Mouse (Mus musculus) midbrain, postnatal 0 days (tissue): Measurements from ENCODE around the gene Dhrs11. TPM values are rescaled to one million over a fixed set of nuclear protein-coding genes. Genes with fewer than 3 reads are reported as not detected.
"Not testable (repeated sequence)": the region's sequence is repeated elsewhere in the genome, so short reads cannot be mapped to it uniquely, and the experiment has no call there.

ENCODE experiments used
- ATAC-seq: fragments of 200-750 bp; cut with Nextera tagmentation; 2 replicates; pipeline ENCODE4 v1.8.0; 2017; ENCODE audit warnings: moderate number of reproducible peaks, mild to moderate bottlenecking, moderate TSS enrichment, moderate library complexity; ENCODE audit not compliant: low FRiP score
- DNase-seq: peaks from one replicate; pipeline ENCODE4 v3.0.0-alpha.2; 2015; ENCODE audit warnings: low spot score
- H3K27ac ChIP-seq: fragments of 300-500 bp; sonication (generic); 2 replicates; pipeline ENCODE4 v1.5.1; 2014; ENCODE audit warnings: low read depth, mild to moderate bottlenecking, low read length, mixed read lengths
- H3K27me3 ChIP-seq: fragments of 300-500 bp; sonication (generic); 2 replicates; pipeline ENCODE4 v1.6.1; 2014; ENCODE audit warnings: low read length, control low read depth, mixed read lengths; ENCODE audit not compliant: insufficient read depth
- H3K36me3 ChIP-seq: fragments of 300-500 bp; sonication (generic); 2 replicates; pipeline ENCODE4 v1.6.1; 2014; ENCODE audit warnings: low read length, control low read depth, mixed read lengths; ENCODE audit not compliant: insufficient read depth
- H3K4me1 ChIP-seq: fragments of 300-500 bp; sonication (generic); 2 replicates; pipeline ENCODE4 v1.6.1; 2014; ENCODE audit warnings: mild to moderate bottlenecking, control low read depth, antibody characterized with exemption, low read length, mixed read lengths; ENCODE audit not compliant: insufficient read depth
- H3K4me2 ChIP-seq: fragments of 300-500 bp; sonication (generic); 2 replicates; pipeline ENCODE4 v1.6.1; 2014; ENCODE audit warnings: low read depth, mild to moderate bottlenecking, low read length, mixed read lengths; ENCODE audit not compliant: poor library complexity, severe bottlenecking
- H3K4me3 ChIP-seq: fragments of 300-500 bp; sonication (generic); 2 replicates; pipeline ENCODE4 v1.5.1; 2014; ENCODE audit warnings: low read depth, mild to moderate bottlenecking, low read length, moderate library complexity
- H3K9ac ChIP-seq: fragments of 300-500 bp; sonication (generic); replicated peaks from 2 replicates; pipeline ENCODE4 v1.6.1; 2014; ENCODE audit warnings: mild to moderate bottlenecking, low read length, moderate library complexity, mixed read lengths; ENCODE audit not compliant: poor library complexity, severe bottlenecking
- H3K9me3 ChIP-seq: fragments of 300-500 bp; sonication (generic); 2 replicates; pipeline ENCODE4 v1.6.1; 2016; ENCODE audit warnings: low read length, control low read depth
- CTCF ChIP-seq: IDR thresholded peaks from 2 replicates; pipeline ENCODE4 v1.5.1; 2016; ENCODE audit warnings: antibody characterized with exemption, mild to moderate bottlenecking
- WGBS: fragments of 180-500 bp; shearing (Covaris S2); extraction: QIAGEN DNeasy Blood & Tissue Kit; methylation state at CpG from one replicate; pipeline ENCODE4 v1.1.7; 2014; 5-methylcytosine and 5-hydroxymethylcytosine counted together
- polyA plus RNA-seq: library from polyadenylated mRNA; unstranded; fragments of >200 nt; fragmentation: Nextera tagmentation; extraction: Ambion mirVana; gene quantifications from 2 replicates; pipeline ENCODE4 v1.2.1, GENCODE M21; 2015
- total RNA-seq: library from RNA; depleted of rRNA; stranded (reverse); fragments of >200 nt; gene quantifications from 2 replicates; pipeline ENCODE4 v1.2.3, GENCODE M21; 2014

Dhrs11 gene
- total and polyA plus RNA-seq, 2 experiments from 2014 or later: 9.1 to 10.1 TPM

DNA sequence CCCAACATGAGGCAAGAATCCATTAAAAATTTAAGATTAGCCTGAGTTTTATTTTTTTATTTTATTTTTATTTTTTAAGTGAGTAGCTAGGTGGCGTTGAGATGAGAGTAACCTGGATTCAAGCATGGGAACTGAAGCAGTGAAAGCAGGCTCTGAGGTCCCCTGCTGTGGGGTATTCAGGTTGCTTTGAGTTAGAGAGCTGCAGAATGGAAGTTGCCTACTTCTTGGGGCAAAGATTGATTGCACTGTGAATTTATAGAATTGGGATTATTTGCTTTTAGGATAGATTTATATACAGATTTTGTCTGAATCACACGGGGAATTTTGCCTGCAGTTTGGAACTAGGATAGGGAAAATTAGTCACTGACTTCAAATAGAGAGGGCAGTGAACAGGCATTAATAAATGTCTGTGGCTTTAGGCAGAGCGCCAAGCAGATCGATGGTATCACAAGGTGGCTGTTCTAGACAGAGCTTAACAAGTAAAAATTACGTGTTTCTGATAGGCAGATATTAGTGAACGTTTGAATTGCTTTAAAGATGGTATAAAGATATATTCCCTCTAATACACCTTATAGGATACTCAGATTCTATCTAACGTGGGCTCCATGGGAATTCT lies 18.8 kb upstream of the Dhrs11 start:
- H3K27me3 ChIP-seq: no peaks in the 10 kb centered on the region
- no peak for DNase-seq
- no peak overlapping the region for H3K27ac ChIP-seq
- H3K9ac ChIP-seq: no peak overlapping the region
- WGBS: 91% methylated on average over 7 of the region's 7 CpGs
- peaks cover 22% of the 10 kb centered on the region for H3K36me3 ChIP-seq
- no peak overlapping the region for H3K4me2 ChIP-seq
- TF ChIP-seq CTCF: no peak
- no peaks in the 10 kb centered on the region for H3K9me3 ChIP-seq
- no peaks in the 10 kb centered on the region for H3K4me1 ChIP-seq
- ATAC-seq: no peak
- H3K4me3 ChIP-seq: no peak overlapping the region

DNA sequence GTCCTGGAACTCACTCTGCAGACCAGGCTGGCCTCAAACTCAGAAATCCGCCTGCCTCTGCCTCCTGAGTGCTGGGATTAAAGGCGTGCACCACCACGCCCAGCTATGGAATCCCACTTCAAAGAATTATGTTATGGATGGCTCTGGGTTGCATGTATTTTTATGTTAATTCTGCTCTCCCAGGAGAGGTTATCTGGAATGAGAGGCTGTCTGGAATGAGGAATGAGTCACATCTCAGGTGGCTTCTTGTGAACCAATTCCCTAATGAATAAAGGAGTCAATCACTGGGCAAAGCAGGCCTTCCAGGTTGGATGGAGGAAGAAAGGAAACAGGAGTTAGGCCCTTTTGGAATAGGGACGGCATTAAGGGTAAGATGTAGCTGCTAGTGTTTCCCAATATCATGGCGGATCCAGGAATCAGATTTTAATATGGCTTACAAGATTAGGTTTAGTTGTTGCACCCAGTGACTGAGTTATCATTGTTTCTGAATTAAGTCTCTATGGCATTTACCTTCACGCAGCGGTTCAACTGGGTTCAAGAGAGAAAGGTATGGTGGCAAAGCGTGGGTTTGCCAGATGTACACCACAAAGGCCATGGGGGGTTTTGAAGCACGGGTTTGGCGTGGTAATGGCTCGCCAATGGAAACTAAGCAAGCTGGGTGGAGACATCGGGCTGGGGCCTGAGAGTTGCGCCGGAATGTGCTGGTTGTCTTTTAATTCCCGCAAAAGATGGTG lies 18.1 kb upstream of the Dhrs11 start:
- TF ChIP-seq CTCF: no peak
- H3K36me3 ChIP-seq: peaks cover 20% of the 10 kb centered on the region
- 94% methylated on average over 15 of the region's 15 CpGs for WGBS

DNA sequence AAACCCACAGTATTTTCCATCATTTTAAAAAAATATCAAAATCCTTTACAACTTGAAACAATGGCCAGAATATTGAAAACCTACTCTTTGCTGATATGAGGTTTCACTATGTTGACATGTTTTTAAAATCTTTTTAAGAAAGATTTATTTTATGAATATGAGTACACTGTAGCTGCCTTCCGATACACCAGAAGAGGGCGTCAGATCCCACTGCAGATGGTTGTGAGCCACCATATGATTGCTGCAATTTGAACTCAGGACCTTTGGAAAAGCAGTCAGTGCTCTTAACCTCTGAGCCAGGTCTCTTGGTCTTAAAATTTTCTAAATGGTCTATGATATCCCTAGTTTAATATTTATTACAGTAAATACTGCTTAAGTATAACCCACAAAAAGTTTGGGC lies 10.5 kb upstream of the Dhrs11 start:
- TF ChIP-seq CTCF: peak; percentile 22; the same call in 1 of the 2 replicates
- no peak for ATAC-seq
- 97% methylated on average over 2 of the region's 2 CpGs for WGBS
- Histone ChIP-seq H3K27ac (no peak overlapping the region), H3K9me3 (no peaks in the 10 kb centered on the region), H3K36me3 (peaks cover 32% of the 10 kb centered on the region), H3K27me3 (no peaks in the 10 kb centered on the region), H3K4me2 (no peak overlapping the region), H3K4me1 (no peaks in the 10 kb centered on the region), H3K4me3 (no peak overlapping the region), H3K9ac (no peak overlapping the region)
- DNase-seq: no peak

More for the DNA sequence above, 18.1 kb upstream of the Dhrs11 start:
- no peak overlapping the region for H3K9ac ChIP-seq
- ATAC-seq: no peak
- no peaks in the 10 kb centered on the region for H3K27me3 ChIP-seq
- no peaks in the 10 kb centered on the region for H3K9me3 ChIP-seq
- H3K27ac ChIP-seq: no peak overlapping the region
- H3K4me2 ChIP-seq: no peak overlapping the region
- DNase-seq: no peak
- H3K4me1 ChIP-seq: no peaks in the 10 kb centered on the region
- H3K4me3 ChIP-seq: no peak overlapping the region

DNA sequence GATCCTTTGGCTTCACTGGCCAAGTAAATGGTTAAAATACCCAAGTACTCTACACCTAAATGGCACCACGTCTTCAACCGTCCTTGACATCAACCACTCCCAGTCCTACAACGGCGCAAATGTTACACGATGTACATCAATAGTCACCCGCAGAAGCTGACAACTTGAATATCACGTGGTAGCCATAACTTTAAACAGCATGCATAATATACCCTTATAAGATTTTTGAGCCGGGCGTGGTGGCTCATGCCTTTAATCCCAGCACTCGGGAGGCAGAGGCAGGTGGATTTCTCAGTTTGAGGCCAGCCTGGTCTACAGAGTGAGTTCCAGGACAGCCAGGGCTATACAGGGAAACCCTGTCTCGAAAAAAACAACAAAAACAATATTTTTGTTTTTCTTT lies 701 bp upstream of the Dhrs11 start:
- H3K9ac ChIP-seq, H3K27me3 ChIP-seq, H3K4me1 ChIP-seq, ATAC-seq, H3K9me3 ChIP-seq, DNase-seq: not testable (repeated sequence)
- Histone ChIP-seq H3K36me3 (peaks cover 23% of the 10 kb centered on the region), H3K4me2 (peak overlapping the region; percentile 90), H3K27ac (peak overlapping the region; percentile 67), H3K4me3 (peak overlapping the region; percentile 69; the same call in 1 of the 2 replicates)
- WGBS: 78% methylated on average over 11 of the region's 11 CpGs

DNA sequence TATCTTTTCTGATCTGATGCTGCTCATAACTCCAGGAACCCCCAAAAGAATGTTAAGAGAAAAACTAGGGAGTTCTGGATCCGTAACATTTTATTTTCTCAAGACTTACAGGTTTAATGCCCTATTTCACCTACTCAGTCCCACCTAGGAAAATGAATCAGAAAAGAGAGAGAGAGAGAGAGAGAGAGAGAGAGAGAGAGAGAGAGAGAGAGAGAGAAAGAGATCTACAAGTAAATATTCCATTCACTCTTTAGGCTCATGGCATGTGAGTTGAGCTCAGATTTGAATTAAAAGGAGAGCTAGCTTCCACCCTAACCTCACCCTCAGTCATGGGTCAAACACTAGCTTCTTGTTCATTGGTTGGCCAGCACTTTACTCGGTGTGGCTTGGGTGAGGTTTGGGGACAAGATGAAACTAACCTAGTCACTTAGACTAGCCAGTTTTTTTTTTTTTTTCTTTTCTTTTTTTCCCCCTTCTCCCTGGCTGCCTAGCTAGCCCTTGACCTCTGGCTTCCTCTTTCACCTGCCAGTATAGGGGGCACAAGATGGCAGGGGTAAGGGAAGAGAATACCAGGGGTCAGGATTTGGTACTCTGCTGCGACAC lies 792 bp downstream of the Dhrs11 start:
- ATAC-seq: no peak
- Histone ChIP-seq H3K27me3 (no peaks in the 10 kb centered on the region), H3K27ac (no peak overlapping the region), H3K4me1 (no peaks in the 10 kb centered on the region), H3K4me2 (peak overlapping the region; percentile 90), H3K4me3 (peak overlapping the region; percentile 69), H3K9ac (no peak overlapping the region), H3K9me3 (no peaks in the 10 kb centered on the region), H3K36me3 (peaks cover 14% of the 10 kb centered on the region; the same call in 1 of the 2 replicates)
- no peak for DNase-seq
- WGBS: 58% methylated on average over 3 of the region's 3 CpGs
- no peak for TF ChIP-seq CTCF

DNA sequence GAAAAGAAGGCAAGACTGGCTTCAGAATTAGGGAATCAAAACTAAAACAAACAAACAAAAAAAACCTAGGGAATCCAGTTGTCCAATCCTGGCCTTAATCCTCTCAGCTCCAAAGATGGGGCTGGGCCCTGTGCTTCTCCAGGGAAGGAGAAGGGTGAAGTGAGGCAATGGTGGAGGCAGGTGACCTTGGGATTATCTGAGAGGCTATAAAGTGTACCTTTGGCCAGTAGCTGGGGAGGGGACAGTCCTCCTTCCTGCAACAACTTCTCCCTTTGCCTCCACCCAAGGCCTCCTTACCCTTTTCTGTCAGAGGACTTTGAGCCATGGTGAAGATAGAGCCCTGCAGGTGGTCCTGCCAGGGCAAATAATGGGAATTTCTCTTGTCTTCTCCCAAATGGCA lies 1.3 kb downstream of the Dhrs11 start:
- no peak overlapping the region for H3K9ac ChIP-seq

More for the DNA sequence above, 1.3 kb downstream of the Dhrs11 start:
- no peak overlapping the region for H3K27ac ChIP-seq
- no peaks in the 10 kb centered on the region for H3K9me3 ChIP-seq
- no peaks in the 10 kb centered on the region for H3K4me1 ChIP-seq
- no peak overlapping the region for H3K4me3 ChIP-seq
- DNase-seq (no peak), ATAC-seq (no peak)
- H3K36me3 ChIP-seq: peaks cover 9% of the 10 kb centered on the region; the same call in 1 of the 2 replicates
- no peaks in the 10 kb centered on the region for H3K27me3 ChIP-seq
- H3K4me2 ChIP-seq: no peak overlapping the region
- TF ChIP-seq CTCF: no peak
